Mouse (Mus musculus): ENCODE results near the gene Rnasek.

DNA sequence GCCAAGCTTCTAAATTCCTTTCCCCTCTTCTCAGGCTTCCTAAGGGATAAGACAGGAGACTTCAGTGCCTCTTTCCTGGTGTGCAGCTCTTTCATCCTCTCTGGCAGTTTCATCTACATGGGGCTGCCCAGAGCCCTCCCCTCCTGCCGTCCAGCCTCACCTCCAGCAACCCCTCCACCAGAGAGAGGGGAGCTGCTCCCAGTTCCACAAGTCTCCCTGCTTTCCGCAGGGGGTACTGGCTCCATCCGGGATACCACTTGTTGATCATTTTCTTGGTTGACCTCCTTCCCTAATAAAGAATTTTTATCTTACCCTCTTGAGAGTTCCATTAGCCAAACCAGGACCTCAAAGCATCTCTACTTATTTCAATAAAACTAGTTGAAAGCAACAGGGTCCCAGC lies 23.5 kb downstream of the Rnasek start:
- no peak for TF ChIP-seq POLR2A (IDR thresholded peaks at IDR 0.05; ENCODE audit: insufficient read depth, low read length)
- TF ChIP-seq CTCF (IDR thresholded peaks at IDR 0.05; ENCODE audit: low read depth, low read length) = no peak
- TF ChIP-seq EP300 (IDR thresholded peaks at IDR 0.05; ENCODE audit: insufficient read depth, low read depth, low read length) = no peak
